Mouse (Mus musculus) MEL (cell line): Measurements from ENCODE around the gene Rasl2-9. TPM values are rescaled to one million over a fixed set of nuclear protein-coding genes. Genes with fewer than 3 reads are reported as not detected.

Source experiments
- DNase-seq: peaks from one replicate; pipeline ENCODE4 v3.0.0; 2011; ENCODE audit warnings: low read depth, low spot score
- H3K27ac ChIP-seq: 2 replicates; pipeline ENCODE4 v1.5.1; 2012; ENCODE audit warnings: low read depth, mild to moderate bottlenecking, control low read depth, low read length, moderate library complexity; ENCODE audit not compliant: control insufficient read depth
- H3K27me3 ChIP-seq, 2 experiments: fragments of 150-350 bp in 1 of 2; sonication (generic) in 1 of 2; 2 replicates each; pipeline ENCODE4 v1.6.1; 2012; ENCODE audit warnings: low read length in 2 of 2, mild to moderate bottlenecking in 2 of 2, improper control_type of control experiment in 1 of 2, moderate library complexity in 1 of 2; ENCODE audit not compliant: insufficient read depth in 2 of 2, control insufficient read depth in 1 of 2
- H3K36me3 ChIP-seq, 2 experiments: 2 replicates each; pipeline ENCODE4 v1.6.1; 2012 to 2014; ENCODE audit warnings: low read length in 2 of 2, improper control_type of control experiment in 1 of 2, inconsistent platforms in 1 of 2, mild to moderate bottlenecking in 1 of 2; ENCODE audit not compliant: insufficient read depth in 2 of 2, control insufficient read depth in 1 of 2
- H3K4me1 ChIP-seq, 2 experiments: fragments of 150-350 bp in 1 of 2; sonication (generic) in 1 of 2; 2 replicates each; pipeline ENCODE4 v1.6.1; 2012; ENCODE audit warnings: low read length in 2 of 2, improper control_type of control experiment in 1 of 2, mild to moderate bottlenecking in 1 of 2; ENCODE audit not compliant: insufficient read depth in 2 of 2, control insufficient read depth in 1 of 2
- H3K4me3 ChIP-seq, 2 experiments: fragments of 150-350 bp in 1 of 2; sonication (generic) in 1 of 2; 2 replicates each; pipeline ENCODE4 v1.5.1; 2012; ENCODE audit warnings: low read depth in 2 of 2, low read length in 2 of 2, mild to moderate bottlenecking in 2 of 2, moderate library complexity in 2 of 2, control low read depth in 1 of 2, improper control_type of control experiment in 1 of 2; ENCODE audit not compliant: control insufficient read depth in 1 of 2, insufficient read depth in 1 of 2
- H3K79me2 ChIP-seq: 2 replicates; pipeline ENCODE4 v1.6.1; 2012; ENCODE audit warnings: mild to moderate bottlenecking, low read length, moderate library complexity; ENCODE audit not compliant: control insufficient read depth, poor library complexity, insufficient read depth
- H3K9ac ChIP-seq: 2 replicates; pipeline ENCODE4 v1.6.1; 2012; ENCODE audit warnings: low read depth, mild to moderate bottlenecking, control low read depth, low read length, moderate library complexity; ENCODE audit not compliant: control insufficient read depth, poor library complexity, severe bottlenecking
- H3K9me3 ChIP-seq: fragments of 150-350 bp; sonication (generic); replicated peaks from 2 replicates; pipeline ENCODE4 v1.6.1; 2012; ENCODE audit warnings: mild to moderate bottlenecking, low read length, improper control_type of control experiment, moderate library complexity; ENCODE audit not compliant: insufficient read depth
- BHLHE40 ChIP-seq: IDR thresholded peaks from 2 replicates; pipeline ENCODE4 v1.6.1; 2012; ENCODE audit warnings: low read depth, mild to moderate bottlenecking, inconsistent platforms, low read length, improper control_type of control experiment, borderline replicate concordance
- CHD1 ChIP-seq: IDR thresholded peaks from 2 replicates; pipeline ENCODE4 v1.6.1; 2012; ENCODE audit warnings: low read depth, mild to moderate bottlenecking, inconsistent platforms, low read length, improper control_type of control experiment
- CHD2 ChIP-seq: IDR thresholded peaks from 2 replicates; pipeline ENCODE4 v1.6.1; 2011; ENCODE audit warnings: low read length, improper control_type of control experiment
- CTCF ChIP-seq, 3 experiments: IDR thresholded peaks in 2 of 3; conservative IDR thresholded peaks in 1 of 3; 2 replicates each; pipeline ENCODE4 v1.5.1; 2011 to 2012; ENCODE audit warnings: low read length in 3 of 3, low read depth in 2 of 3, mild to moderate bottlenecking in 2 of 3, improper control_type of control experiment in 1 of 3, inconsistent platforms in 1 of 3, mixed read lengths in 1 of 3, moderate library complexity in 1 of 3; ENCODE audit not compliant: control insufficient read depth in 1 of 3, insufficient read depth in 1 of 3, poor library complexity in 1 of 3, severe bottlenecking in 1 of 3
- EP300 ChIP-seq, 2 experiments: IDR thresholded peaks; 2 replicates each; pipeline ENCODE4 v1.6.1; 2011; ENCODE audit warnings: improper control_type of control experiment in 2 of 2, low read length in 2 of 2, low read depth in 1 of 2, mild to moderate bottlenecking in 1 of 2
- GABPA ChIP-seq: IDR thresholded peaks from 2 replicates; pipeline ENCODE4 v1.6.1; 2012; ENCODE audit warnings: low read depth, mild to moderate bottlenecking, inconsistent platforms, low read length, improper control_type of control experiment, moderate library complexity
- GATA1 ChIP-seq: IDR thresholded peaks from 2 replicates; pipeline ENCODE4 v1.6.1; 2011; ENCODE audit warnings: low read depth, low read length, improper control_type of control experiment
- HCFC1 ChIP-seq: IDR thresholded peaks from 2 replicates; pipeline ENCODE4 v1.6.1; 2012; ENCODE audit warnings: low read depth, mild to moderate bottlenecking, inconsistent platforms, low read length, improper control_type of control experiment, moderate library complexity
- JUND ChIP-seq: IDR thresholded peaks from 2 replicates; pipeline ENCODE4 v1.6.1; 2011; ENCODE audit warnings: low read depth, mild to moderate bottlenecking, improper control_type of control experiment, low read length
- MAX ChIP-seq: IDR thresholded peaks from 2 replicates; pipeline ENCODE4 v1.6.1; 2011; ENCODE audit warnings: low read length, improper control_type of control experiment
- MAZ ChIP-seq: IDR thresholded peaks from 2 replicates; pipeline ENCODE4 v1.6.1; 2012; ENCODE audit warnings: low read depth, mild to moderate bottlenecking, inconsistent platforms, low read length, improper control_type of control experiment
- MEF2A ChIP-seq: IDR thresholded peaks from 2 replicates; pipeline ENCODE4 v1.6.1; 2014; ENCODE audit warnings: low read depth, mild to moderate bottlenecking, inconsistent platforms, low read length, improper control_type of control experiment; ENCODE audit not compliant: poor library complexity, insufficient replicate concordance, severe bottlenecking; ENCODE audit errors: extremely low read depth
- MXI1 ChIP-seq: IDR thresholded peaks from 2 replicates; pipeline ENCODE4 v1.6.1; 2011; ENCODE audit warnings: mild to moderate bottlenecking, low read depth, low read length, improper control_type of control experiment
- MYB ChIP-seq: IDR thresholded peaks from 2 replicates; pipeline ENCODE4 v1.6.1; 2011; ENCODE audit warnings: mild to moderate bottlenecking, low read depth, low read length, improper control_type of control experiment
- MYC ChIP-seq: IDR thresholded peaks from 2 replicates; pipeline ENCODE4 v1.6.1; 2011; ENCODE audit warnings: low read depth, mild to moderate bottlenecking, low read length, improper control_type of control experiment, moderate library complexity
- NELFE ChIP-seq: IDR thresholded peaks from 2 replicates; pipeline ENCODE4 v1.6.1; 2011; ENCODE audit warnings: low read depth, low read length, improper control_type of control experiment
- NRF1 ChIP-seq: IDR thresholded peaks from 2 replicates; pipeline ENCODE4 v1.6.1; 2014; ENCODE audit warnings: low read depth, mild to moderate bottlenecking, inconsistent platforms, low read length, improper control_type of control experiment, moderate library complexity; ENCODE audit not compliant: poor library complexity, insufficient read depth, severe bottlenecking
- POLR2A ChIP-seq, 2 experiments: IDR thresholded peaks; 2 replicates each; pipeline ENCODE4 v1.6.1; 2011 to 2012; ENCODE audit warnings: low read length in 2 of 2, mild to moderate bottlenecking in 2 of 2, control low read depth in 1 of 2, improper control_type of control experiment in 1 of 2, low read depth in 1 of 2, moderate library complexity in 1 of 2; ENCODE audit not compliant: control insufficient read depth in 1 of 2, insufficient read depth in 1 of 2, poor library complexity in 1 of 2
- POLR2AphosphoS5 ChIP-seq: IDR thresholded peaks from 2 replicates; pipeline ENCODE4 v1.6.1; 2012; ENCODE audit warnings: low read depth, borderline replicate concordance, mild to moderate bottlenecking, inconsistent platforms, low read length, moderate library complexity, mixed read lengths
- RAD21 ChIP-seq: IDR thresholded peaks from 2 replicates; pipeline ENCODE4 v1.6.1; 2011; ENCODE audit warnings: mild to moderate bottlenecking, low read depth, low read length, improper control_type of control experiment
- RCOR1 ChIP-seq: IDR thresholded peaks from 2 replicates; pipeline ENCODE4 v1.6.1; 2012; ENCODE audit warnings: low read depth, mild to moderate bottlenecking, inconsistent platforms, low read length, improper control_type of control experiment
- SIN3A ChIP-seq: IDR thresholded peaks from 2 replicates; pipeline ENCODE4 v1.6.1; 2012; ENCODE audit warnings: low read length, improper control_type of control experiment, inconsistent platforms
- SMC3 ChIP-seq: IDR thresholded peaks from 2 replicates; pipeline ENCODE4 v1.6.1; 2011; ENCODE audit warnings: low read depth, low read length, improper control_type of control experiment
- TAL1 ChIP-seq: IDR thresholded peaks from 2 replicates; pipeline ENCODE4 v1.6.1; 2012; ENCODE audit warnings: mild to moderate bottlenecking, inconsistent platforms, low read length, moderate library complexity, mixed read lengths
- TBP ChIP-seq: IDR thresholded peaks from 2 replicates; pipeline ENCODE4 v1.8.0; 2011; ENCODE audit warnings: low read depth, low read length, improper control_type of control experiment
- TCF12 ChIP-seq: IDR thresholded peaks from 2 replicates; pipeline ENCODE4 v1.6.1; 2014; ENCODE audit warnings: low read depth, mild to moderate bottlenecking, inconsistent platforms, low read length, improper control_type of control experiment, moderate library complexity
- USF1 ChIP-seq: IDR thresholded peaks from 2 replicates; pipeline ENCODE4 v1.6.1; 2014; ENCODE audit warnings: low read depth, mild to moderate bottlenecking, inconsistent platforms, low read length, improper control_type of control experiment, moderate library complexity
- USF2 ChIP-seq, 2 experiments: IDR thresholded peaks; 2 replicates each; pipeline ENCODE4 v1.6.1; 2011 to 2012; ENCODE audit warnings: improper control_type of control experiment in 2 of 2, low read length in 2 of 2, borderline replicate concordance in 1 of 2, inconsistent platforms in 1 of 2, low read depth in 1 of 2, mild to moderate bottlenecking in 1 of 2; ENCODE audit not compliant: insufficient read depth in 1 of 2
- ZKSCAN1 ChIP-seq: IDR thresholded peaks from 2 replicates; pipeline ENCODE4 v1.6.1; 2012; ENCODE audit warnings: low read depth, mild to moderate bottlenecking, inconsistent platforms, low read length, improper control_type of control experiment, moderate library complexity
- polyA plus RNA-seq, 2 experiments: library from polyadenylated mRNA; stranded (reverse) in 1 of 2; unstranded in 1 of 2; fragments of >175 nt in 1 of 2; fragments of >200 nt in 1 of 2; gene quantifications; 2 replicates each; pipeline versions ENCODE4 v1.2.1 to v1.2.4; 2012; ENCODE audit warnings: low replicate concordance in 2 of 2, low read depth in 1 of 2; ENCODE audit not compliant: insufficient read length in 2 of 2, insufficient read depth in 1 of 2, missing spikeins in 1 of 2
- total RNA-seq: library from RNA; depleted of rRNA; stranded (reverse); fragments of 300-350 nt; gene quantifications from 2 replicates; pipeline ENCODE4 v1.2.3, GENCODE M21; 2012

Gene Rasl2-9
- total and polyA plus RNA-seq, 3 experiments: 0.65 to 196 TPM; not detected in 1

DNA sequence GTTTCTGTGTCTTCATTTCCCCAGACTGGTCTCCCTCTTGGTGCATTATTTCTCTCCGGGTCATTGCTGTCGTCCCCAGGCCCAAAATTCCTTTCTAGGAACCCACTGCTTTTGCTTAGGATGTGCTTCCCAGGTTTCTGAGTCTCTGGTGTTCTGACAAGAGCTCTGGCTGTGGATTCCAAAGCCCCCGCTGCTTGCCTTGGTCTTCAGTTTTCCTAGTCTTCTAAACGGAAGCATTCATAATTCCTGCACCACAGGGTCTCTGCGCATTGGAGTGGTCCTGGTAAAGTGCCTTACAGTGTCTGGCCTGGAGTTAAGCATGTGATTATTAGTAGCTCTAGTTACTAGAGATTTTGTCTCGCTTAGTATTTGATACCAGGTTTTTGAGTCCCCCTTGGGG is 44.9 kb downstream of the Rasl2-9 start:
- peak overlapping the region; percentile 69 to 95 for H3K4me3 ChIP-seq
- H3K36me3 ChIP-seq: peaks cover 25 to 54% of the 10 kb centered on the region in 2 experiments
- peaks cover 15 to 43% of the 10 kb centered on the region in 2 experiments for H3K4me1 ChIP-seq
- H3K9ac ChIP-seq: peak overlapping the region; percentile 91
- H3K27me3 ChIP-seq: no peaks in the 10 kb centered on the region
- H3K27ac ChIP-seq: peak overlapping the region; percentile 82
- TF ChIP-seq MXI1: no peak
- TF ChIP-seq MAX: no peak
- no peak for TF ChIP-seq EP300 (IDR thresholded peaks at IDR 0.05; ENCODE audit: low read depth in 1 of 2, low read length in 2 of 2)
- no peak for TF ChIP-seq RAD21
- no peak for TF ChIP-seq HCFC1
- TF ChIP-seq RCOR1: no peak
- no peak for TF ChIP-seq SIN3A
- no peak for TF ChIP-seq TCF12
- TF ChIP-seq MYB: no peak
- TF ChIP-seq NRF1: no peak
- no peak for TF ChIP-seq USF2 (IDR thresholded peaks at IDR 0.05; ENCODE audit: borderline replicate concordance in 1 of 2, insufficient read depth in 1 of 2, low read depth in 1 of 2, low read length in 2 of 2)
- H3K79me2 ChIP-seq: peaks cover 39% of the 10 kb centered on the region
- H3K9me3 ChIP-seq: no peaks in the 10 kb centered on the region
- peak; percentile 50 for DNase-seq

DNA sequence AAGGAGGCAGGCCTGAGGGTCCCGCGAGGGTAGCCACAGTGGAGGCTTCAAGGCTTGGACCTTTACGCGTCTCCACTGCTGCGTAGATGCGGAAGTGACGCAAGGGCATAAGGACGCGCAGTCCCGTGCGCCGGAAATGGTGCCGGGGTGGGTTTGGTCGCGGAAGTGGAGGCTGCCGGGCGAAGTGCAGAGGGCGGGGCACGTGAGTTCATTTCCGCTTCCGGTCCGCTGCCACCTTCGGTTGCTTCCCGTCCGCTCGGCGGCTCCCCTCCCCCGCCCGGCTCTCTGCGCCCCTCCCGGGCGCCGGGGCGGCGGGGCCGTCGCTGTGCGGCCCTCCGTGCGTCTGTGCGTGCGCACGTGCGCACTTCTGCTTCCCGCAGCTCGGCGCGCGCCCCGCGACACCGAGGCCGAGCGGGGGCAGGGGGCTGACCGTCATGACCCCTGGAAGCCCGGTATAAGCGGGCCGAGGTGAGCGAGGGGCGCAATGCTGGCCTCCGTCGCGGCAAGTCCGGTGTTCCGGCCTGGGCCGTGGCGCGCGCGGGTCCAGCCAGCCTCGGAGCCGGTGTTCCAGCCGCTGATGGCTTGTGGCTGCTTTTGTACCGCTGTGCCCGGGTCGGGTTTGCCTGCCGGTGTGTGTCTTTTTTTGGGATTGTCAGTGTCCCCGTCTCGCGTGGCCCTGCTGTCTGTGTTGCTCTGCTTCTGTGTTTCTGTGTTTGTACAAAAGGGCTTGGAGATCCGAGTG is 45.6 kb downstream of the Rasl2-9 start, which contains the start of gene Epn1:
Epn1 (plus strand) TSS at position 226 of the 742 bp plus-strand sequence.
- Histone ChIP-seq H3K79me2 (peaks cover 39% of the 10 kb centered on the region), H3K4me3 (peak within 1 kb of the TSS; percentile 69 to 95), H3K4me1 (peaks cover 15 to 40% of the 10 kb centered on the region in 2 experiments), H3K36me3 (peaks cover 27 to 50% of the 10 kb centered on the region in 2 experiments), H3K9ac (peak within 1 kb of the TSS; percentile 91), H3K27me3 (no peaks in the 10 kb centered on the region), H3K9me3 (no peaks in the 10 kb centered on the region), H3K27ac (peak within 1 kb of the TSS; percentile 82)
- DNase-seq: peak; percentile 96
- TF ChIP-seq POLR2AphosphoS5 (no peak), HCFC1 (peak; percentile 95), SIN3A (peak; percentile 90), GATA1 (no peak), MYC (no peak), NRF1 (peak; percentile 52; the same call in 1 of the 2 replicates), MAX (peak; percentile 83), TBP (no peak), MEF2A (no peak), GABPA (no peak), SMC3 (peak; percentile 15; the same call in 1 of the 2 replicates), CHD2 (no peak; the same call in 1 of the 2 replicates), POLR2A (IDR thresholded peaks at IDR 0.05; ENCODE audit: control insufficient read depth in 1 of 2, insufficient read depth in 1 of 2, low read depth in 1 of 2, low read length in 2 of 2, poor library complexity in 1 of 2) (peak; percentile 64 to 73), NELFE (peak; percentile 60), TAL1 (no peak), MAZ (peak; percentile 75; the same call in 1 of the 2 replicates), USF1 (peak; percentile 79), CTCF (IDR thresholded peaks at IDR 0.05 in 2 of 3, conservative IDR thresholded peaks at IDR 0.05 in 1 of 3; ENCODE audit: control insufficient read depth in 1 of 3, insufficient read depth in 1 of 3, low read depth in 2 of 3, low read length in 3 of 3, poor library complexity in 1 of 3, severe bottlenecking in 1 of 3) (0 out of 6 replicates have a peak, but pooled peaks of 1 of the 3 experiments have one; percentile 0), RCOR1 (peak; percentile 43; the same call in 1 of the 2 replicates), MYB (no peak), BHLHE40 (peak; percentile 90), EP300 (IDR thresholded peaks at IDR 0.05; ENCODE audit: low read depth in 1 of 2, low read length in 2 of 2) (peak in 1 of 2 experiments; percentile 48; a peak in 2 of 4 replicates), JUND (no peak), ZKSCAN1 (no peak), CHD1 (no peak)
